Mouse (Mus musculus): Measurements from ENCODE around the gene Col1a2. TPM values are rescaled to one million over a fixed set of nuclear protein-coding genes. Genes with fewer than 3 reads are reported as not detected.

Col1a2 gene
- polyA plus RNA-seq, 1 experiment from 2014 or later = 463 TPM

DNA sequence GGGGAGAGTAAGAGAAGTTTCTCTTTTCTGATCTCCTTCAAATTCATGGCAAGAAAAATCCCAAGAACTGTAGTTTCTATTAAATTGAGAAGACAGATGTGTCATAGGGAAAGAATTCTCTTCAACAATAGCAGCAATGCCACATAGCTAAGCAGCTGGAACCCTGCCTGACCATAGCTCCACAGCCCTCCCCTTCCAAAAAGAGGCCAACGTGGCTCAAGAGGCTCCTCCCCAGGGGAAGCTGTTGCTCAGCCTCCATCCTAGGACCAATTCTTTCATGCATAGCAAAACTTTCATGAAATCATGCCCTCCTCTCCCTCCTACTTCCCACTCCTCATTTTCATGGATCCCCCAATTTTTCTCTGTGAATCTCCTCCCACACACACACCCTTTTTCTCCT lies 16.3 kb upstream of the Col1a2 start:
- Histone ChIP-seq H3K4me2 (ENCODE audit: low read length) (peak overlapping the region; percentile 41), H3K36me3 (ENCODE audit: control insufficient read depth, insufficient read depth, low read length) (no peaks in the 10 kb centered on the region), H3K4me3 (ENCODE audit: low read depth, low read length) (no peak overlapping the region), H3K27me3 (replicated peaks; ENCODE audit: control insufficient read depth, insufficient read depth, low read length) (no peaks in the 10 kb centered on the region), H3K9ac (ENCODE audit: low read length) (no peak overlapping the region; the same call in 1 of the 2 replicates), H3K4me1 (replicated peaks; ENCODE audit: control insufficient read depth, insufficient read depth, low read length) (peaks cover 25% of the 10 kb centered on the region), H3K9me3 (ENCODE audit: control insufficient read depth, low read length) (no peaks in the 10 kb centered on the region), H3K27ac (ENCODE audit: low read depth) (peak overlapping the region; percentile 98)
- 19% methylated on average over 1 of the region's 1 CpGs for WGBS
- no peak for ATAC-seq (replicated peaks; ENCODE audit: low FRiP score, low TSS enrichment, low read depth)
- DNase-seq (ENCODE audit: low spot score) = no peak

DNA sequence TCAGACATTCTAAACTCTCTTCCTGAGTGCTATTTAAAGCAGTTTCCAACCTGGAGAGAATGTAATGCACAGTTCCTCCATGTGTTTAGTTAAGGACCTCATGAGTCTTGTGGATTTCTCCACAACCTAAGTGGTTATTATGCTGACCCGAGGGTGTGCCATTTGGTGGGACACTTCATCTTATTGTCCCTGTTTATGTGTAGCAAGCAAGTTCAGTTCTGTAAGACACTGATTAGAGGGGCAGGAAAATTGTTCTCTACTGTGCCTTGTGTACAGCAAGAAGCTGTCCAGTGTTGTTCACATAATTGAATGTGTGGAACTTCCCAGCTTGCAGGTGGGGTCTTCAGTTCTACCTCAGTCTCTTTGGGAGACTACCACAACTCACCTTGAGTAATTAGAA lies 15.6 kb upstream of the Col1a2 start:
- Histone ChIP-seq H3K9ac (ENCODE audit: low read length) (peak overlapping the region; percentile 18; the same call in 1 of the 2 replicates), H3K27ac (ENCODE audit: low read depth) (peak overlapping the region; percentile 98), H3K27me3 (replicated peaks; ENCODE audit: control insufficient read depth, insufficient read depth, low read length) (no peaks in the 10 kb centered on the region), H3K4me3 (ENCODE audit: low read depth, low read length) (no peak overlapping the region), H3K4me1 (replicated peaks; ENCODE audit: control insufficient read depth, insufficient read depth, low read length) (peaks cover 19% of the 10 kb centered on the region), H3K36me3 (ENCODE audit: control insufficient read depth, insufficient read depth, low read length) (no peaks in the 10 kb centered on the region), H3K4me2 (ENCODE audit: low read length) (peak overlapping the region; percentile 41), H3K9me3 (ENCODE audit: control insufficient read depth, low read length) (no peaks in the 10 kb centered on the region)
- 17% methylated on average over 1 of the region's 1 CpGs for WGBS
- ATAC-seq (replicated peaks; ENCODE audit: low FRiP score, low TSS enrichment, low read depth) (no peak), DNase-seq (ENCODE audit: low spot score) (no peak)

DNA sequence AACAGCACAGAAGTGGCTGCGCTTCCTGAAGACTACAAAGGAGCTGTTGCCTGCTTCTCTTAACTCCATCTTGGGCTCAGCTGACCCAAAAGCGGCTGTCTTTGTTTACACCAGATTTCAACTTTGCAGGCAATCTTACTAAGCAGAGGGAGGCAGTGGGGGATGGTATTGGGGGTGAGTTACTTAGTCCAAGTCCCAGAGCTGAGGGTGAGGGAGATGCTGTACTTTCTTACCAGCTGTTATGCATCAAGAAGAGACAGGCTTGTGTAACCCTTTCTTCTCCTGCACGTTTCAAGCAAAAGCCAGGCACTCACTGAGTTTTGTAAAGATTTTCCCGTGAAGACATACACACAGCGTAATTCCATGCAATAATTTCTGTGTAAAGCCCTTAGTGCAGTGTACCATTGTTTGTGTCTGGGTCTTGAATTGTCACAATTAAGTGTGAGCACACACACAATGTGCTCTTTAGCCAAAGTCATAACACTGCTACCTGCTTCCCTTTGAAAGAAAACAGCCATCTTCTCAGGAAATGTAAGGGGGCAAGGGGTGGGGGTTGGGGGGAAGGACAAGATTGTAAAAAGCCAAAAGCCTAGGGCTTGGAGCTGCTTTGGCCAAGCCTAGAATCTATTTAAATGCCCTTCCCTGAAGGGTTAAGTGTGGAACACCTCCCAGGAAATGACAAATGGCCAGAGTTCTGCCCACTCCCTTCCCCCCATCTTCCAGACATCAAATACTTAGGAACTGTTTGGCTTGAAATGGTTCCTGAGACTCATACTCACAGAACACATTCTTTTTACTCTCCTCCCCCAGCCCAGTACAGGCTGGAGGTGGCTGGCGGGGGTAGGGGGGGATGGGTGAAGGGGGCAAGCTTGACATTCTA lies 15.0 kb upstream of the Col1a2 start:
- no peaks in the 10 kb centered on the region for H3K27me3 ChIP-seq (replicated peaks; ENCODE audit: control insufficient read depth, insufficient read depth, low read length)
- 0 out of 2 replicates have a peak overlapping the region, but pooled peaks have one; percentile 10 for H3K4me3 ChIP-seq (ENCODE audit: low read depth, low read length)
- peak overlapping the region; percentile 41 for H3K4me2 ChIP-seq (ENCODE audit: low read length)
- peak; percentile 72 for DNase-seq (ENCODE audit: low spot score)
- H3K36me3 ChIP-seq (ENCODE audit: control insufficient read depth, insufficient read depth, low read length) = no peaks in the 10 kb centered on the region
- H3K9ac ChIP-seq (ENCODE audit: low read length) = no peak overlapping the region
- peak; percentile 93 for ATAC-seq (replicated peaks; ENCODE audit: low FRiP score, low TSS enrichment, low read depth)
- no peaks in the 10 kb centered on the region for H3K9me3 ChIP-seq (ENCODE audit: control insufficient read depth, low read length)
- WGBS = 14% methylated on average over 6 of the region's 6 CpGs
- H3K4me1 ChIP-seq (replicated peaks; ENCODE audit: control insufficient read depth, insufficient read depth, low read length) = peaks cover 15% of the 10 kb centered on the region
- H3K27ac ChIP-seq (ENCODE audit: low read depth) = peak overlapping the region; percentile 98

DNA sequence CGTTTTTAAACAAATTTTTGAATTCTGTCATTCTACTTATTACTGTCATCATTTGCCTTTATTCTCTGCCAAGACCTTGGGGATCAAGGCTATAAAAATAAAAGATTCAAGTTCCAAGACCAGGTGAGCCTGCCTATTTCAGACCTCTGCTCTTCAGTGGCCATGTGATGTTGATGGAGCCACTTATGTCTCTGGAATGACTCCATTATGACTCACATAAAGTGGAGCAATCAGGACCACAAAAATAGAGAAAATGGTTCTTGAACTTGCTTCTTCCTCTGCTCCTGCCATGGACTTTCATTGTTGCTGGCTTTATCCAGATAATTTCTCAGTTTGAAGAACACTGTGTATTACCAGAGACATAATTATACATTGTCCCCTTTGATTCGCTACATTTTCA lies 10.9 kb upstream of the Col1a2 start:
- DNase-seq (ENCODE audit: low spot score) (no peak), ATAC-seq (replicated peaks; ENCODE audit: low FRiP score, low TSS enrichment, low read depth) (no peak)
- H3K9ac ChIP-seq (ENCODE audit: low read length) = no peak overlapping the region
- peaks cover 7% of the 10 kb centered on the region for H3K4me1 ChIP-seq (replicated peaks; ENCODE audit: control insufficient read depth, insufficient read depth, low read length)
- H3K36me3 ChIP-seq (ENCODE audit: control insufficient read depth, insufficient read depth, low read length) = no peaks in the 10 kb centered on the region
- H3K27me3 ChIP-seq (replicated peaks; ENCODE audit: control insufficient read depth, insufficient read depth, low read length) = no peaks in the 10 kb centered on the region
- H3K9me3 ChIP-seq (ENCODE audit: control insufficient read depth, low read length) = no peaks in the 10 kb centered on the region
- H3K4me3 ChIP-seq (ENCODE audit: low read depth, low read length) = no peak overlapping the region
- no peak overlapping the region for H3K27ac ChIP-seq (ENCODE audit: low read depth)
- 79% methylated on average over 2 of the region's 2 CpGs for WGBS
- H3K4me2 ChIP-seq (ENCODE audit: low read length) = no peak overlapping the region

DNA sequence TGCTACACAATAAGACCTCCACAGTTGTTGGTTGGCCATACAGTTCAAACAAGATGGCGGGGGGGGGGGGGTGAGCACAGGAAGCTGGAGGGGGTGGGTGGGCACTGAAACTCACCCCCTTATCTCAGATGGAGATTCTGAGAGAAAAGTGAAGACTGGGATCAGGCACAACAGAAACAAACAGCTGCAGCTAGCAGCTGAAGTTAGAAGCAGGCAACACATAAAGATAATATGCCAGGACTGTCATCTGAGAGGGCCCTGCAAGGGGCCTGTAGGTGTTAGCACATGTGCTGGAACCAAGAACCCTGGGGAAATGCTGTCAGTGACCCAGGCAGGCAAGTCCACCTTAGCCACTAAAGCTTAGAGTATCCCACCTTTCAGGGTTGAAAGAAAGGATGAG lies 8.2 kb upstream of the Col1a2 start:
- Histone ChIP-seq H3K4me1 (replicated peaks; ENCODE audit: control insufficient read depth, insufficient read depth, low read length) (no peaks in the 10 kb centered on the region), H3K9me3 (ENCODE audit: control insufficient read depth, low read length) (no peaks in the 10 kb centered on the region), H3K4me3 (ENCODE audit: low read depth, low read length) (no peak overlapping the region), H3K27me3 (replicated peaks; ENCODE audit: control insufficient read depth, insufficient read depth, low read length) (no peaks in the 10 kb centered on the region), H3K4me2 (ENCODE audit: low read length) (no peak overlapping the region), H3K36me3 (ENCODE audit: control insufficient read depth, insufficient read depth, low read length) (no peaks in the 10 kb centered on the region), H3K9ac (ENCODE audit: low read length) (no peak overlapping the region), H3K27ac (ENCODE audit: low read depth) (no peak overlapping the region)
- DNase-seq (ENCODE audit: low spot score) (no peak), ATAC-seq (replicated peaks; ENCODE audit: low FRiP score, low TSS enrichment, low read depth) (no peak)
- 50% methylated on average over 1 of the region's 1 CpGs for WGBS

DNA sequence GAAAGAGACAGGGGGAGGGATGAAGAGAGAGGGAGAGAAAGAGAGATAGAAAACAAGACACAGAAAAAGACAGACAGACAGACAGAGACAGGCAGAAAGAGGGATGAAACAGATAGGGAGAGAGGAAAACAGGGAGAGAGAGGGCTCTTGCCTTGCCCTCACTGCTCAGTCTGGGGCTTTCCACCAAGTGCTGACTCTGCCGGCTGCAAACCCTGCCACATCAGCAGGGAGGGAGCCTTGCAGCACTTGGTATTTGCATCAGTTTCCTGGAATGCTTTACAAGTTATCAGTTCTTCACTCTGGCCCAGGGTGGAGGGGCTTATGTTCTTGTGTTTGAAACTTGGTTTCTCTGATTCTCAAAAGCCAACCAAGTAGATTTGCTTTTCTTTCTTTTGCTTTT lies 1.5 kb upstream of the Col1a2 start:
- H3K4me2 ChIP-seq (ENCODE audit: low read length) = no peak overlapping the region
- DNase-seq (ENCODE audit: low spot score) = no peak
- no peaks in the 10 kb centered on the region for H3K27me3 ChIP-seq (replicated peaks; ENCODE audit: control insufficient read depth, insufficient read depth, low read length)
- no peaks in the 10 kb centered on the region; the same call in 1 of the 2 replicates for H3K4me1 ChIP-seq (replicated peaks; ENCODE audit: control insufficient read depth, insufficient read depth, low read length)
- H3K4me3 ChIP-seq (ENCODE audit: low read depth, low read length) = no peak overlapping the region
- no peaks in the 10 kb centered on the region for H3K36me3 ChIP-seq (ENCODE audit: control insufficient read depth, insufficient read depth, low read length)
- H3K27ac ChIP-seq (ENCODE audit: low read depth) = no peak overlapping the region
- no peak overlapping the region for H3K9ac ChIP-seq (ENCODE audit: low read length)
- 0% methylated on average over 1 of the region's 1 CpGs for WGBS
- ATAC-seq (replicated peaks; ENCODE audit: low FRiP score, low TSS enrichment, low read depth) = no peak
- H3K9me3 ChIP-seq (ENCODE audit: control insufficient read depth, low read length) = no peaks in the 10 kb centered on the region

DNA sequence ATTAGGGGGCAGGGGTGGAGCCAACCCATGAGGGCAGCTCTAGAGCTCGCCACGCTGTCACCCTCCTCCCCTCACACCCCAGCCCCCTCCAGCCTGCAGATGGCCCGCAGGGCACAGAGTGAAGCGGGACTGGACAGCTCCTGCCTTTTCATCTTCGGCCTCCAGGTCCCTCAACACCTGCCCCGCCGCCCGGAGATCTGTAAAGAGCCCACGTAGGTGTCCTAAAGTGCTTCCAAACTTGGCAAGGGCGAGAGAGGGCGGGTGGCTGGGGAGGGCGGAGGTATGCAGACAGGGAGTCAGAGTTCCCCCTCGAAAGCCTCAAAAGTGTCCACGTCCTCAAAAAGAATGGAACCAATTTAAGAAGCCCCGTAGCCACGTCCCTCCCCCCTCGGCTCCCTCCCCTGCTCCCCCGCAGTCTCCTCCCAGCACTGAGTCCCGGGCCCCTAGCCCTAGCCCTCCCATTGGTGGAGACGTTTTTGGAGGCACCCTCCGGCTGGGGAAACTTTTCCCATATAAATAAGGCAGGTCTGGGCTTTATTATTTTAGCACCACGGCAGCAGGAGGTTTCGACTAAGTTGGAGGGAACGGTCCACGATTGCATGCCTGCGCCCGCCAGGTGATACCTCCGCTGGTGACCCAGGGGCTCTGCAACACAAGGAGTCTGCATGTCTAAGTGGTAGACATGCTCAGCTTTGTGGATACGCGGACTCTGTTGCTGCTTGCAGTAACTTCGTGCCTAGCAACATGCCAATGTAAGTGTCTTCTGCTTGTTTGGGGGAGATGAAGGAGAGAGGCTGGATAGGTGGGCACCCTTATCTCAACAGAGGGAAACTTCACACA lies 764 bp downstream of the Col1a2 start:
- H3K27ac ChIP-seq (ENCODE audit: low read depth) = peak overlapping the region; percentile 78
- peaks cover 8% of the 10 kb centered on the region for H3K36me3 ChIP-seq (ENCODE audit: control insufficient read depth, insufficient read depth, low read length)
- H3K27me3 ChIP-seq (replicated peaks; ENCODE audit: control insufficient read depth, insufficient read depth, low read length) = no peaks in the 10 kb centered on the region
- ATAC-seq (replicated peaks; ENCODE audit: low FRiP score, low TSS enrichment, low read depth) = peak; percentile 93
- H3K4me3 ChIP-seq (ENCODE audit: low read depth, low read length) = peak overlapping the region; percentile 47
- peak overlapping the region; percentile 61 for H3K9ac ChIP-seq (ENCODE audit: low read length)
- H3K4me1 ChIP-seq (replicated peaks; ENCODE audit: control insufficient read depth, insufficient read depth, low read length) = no peaks in the 10 kb centered on the region; the same call in 1 of the 2 replicates
- no peaks in the 10 kb centered on the region for H3K9me3 ChIP-seq (ENCODE audit: control insufficient read depth, low read length)
- peak overlapping the region; percentile 74 for H3K4me2 ChIP-seq (ENCODE audit: low read length)
- WGBS = 1% methylated on average over 31 of the region's 31 CpGs
- peak; percentile 79 for DNase-seq (ENCODE audit: low spot score)

DNA sequence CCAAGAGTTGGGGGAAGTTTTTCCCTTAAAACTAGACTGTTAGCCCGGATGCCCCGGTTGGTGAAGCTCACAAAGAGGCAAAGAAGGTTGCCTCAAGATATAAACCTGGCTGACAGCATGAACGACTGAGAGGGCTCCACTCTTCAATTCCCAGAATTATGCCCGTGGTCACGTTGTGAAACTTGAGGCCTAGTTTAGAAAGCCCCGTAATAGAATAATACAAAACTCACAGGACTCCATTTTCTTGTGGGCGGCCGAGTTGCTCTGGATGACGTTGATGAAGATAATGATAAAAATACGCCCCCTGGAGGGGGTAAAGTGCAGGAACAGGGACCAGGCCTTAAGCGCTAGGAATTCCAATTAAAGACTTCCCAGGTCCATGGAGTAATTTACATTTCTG lies 1.5 kb downstream of the Col1a2 start:
- ATAC-seq (replicated peaks; ENCODE audit: low FRiP score, low TSS enrichment, low read depth) (no peak), DNase-seq (ENCODE audit: low spot score) (no peak)
- Histone ChIP-seq H3K9ac (ENCODE audit: low read length) (peak overlapping the region; percentile 61), H3K4me2 (ENCODE audit: low read length) (peak overlapping the region; percentile 74), H3K9me3 (ENCODE audit: control insufficient read depth, low read length) (no peaks in the 10 kb centered on the region), H3K4me1 (replicated peaks; ENCODE audit: control insufficient read depth, insufficient read depth, low read length) (no peaks in the 10 kb centered on the region; the same call in 1 of the 2 replicates), H3K27me3 (replicated peaks; ENCODE audit: control insufficient read depth, insufficient read depth, low read length) (no peaks in the 10 kb centered on the region), H3K4me3 (ENCODE audit: low read depth, low read length) (peak overlapping the region; percentile 47), H3K36me3 (ENCODE audit: control insufficient read depth, insufficient read depth, low read length) (peaks cover 14% of the 10 kb centered on the region), H3K27ac (ENCODE audit: low read depth) (peak overlapping the region; percentile 78)
- WGBS = 14% methylated on average over 11 of the region's 11 CpGs

Measured in intestine, embryonic 14.5 days (tissue).